8 mouse cellular contexts compared by ENCODE assay signal in the genomic region with DNA sequence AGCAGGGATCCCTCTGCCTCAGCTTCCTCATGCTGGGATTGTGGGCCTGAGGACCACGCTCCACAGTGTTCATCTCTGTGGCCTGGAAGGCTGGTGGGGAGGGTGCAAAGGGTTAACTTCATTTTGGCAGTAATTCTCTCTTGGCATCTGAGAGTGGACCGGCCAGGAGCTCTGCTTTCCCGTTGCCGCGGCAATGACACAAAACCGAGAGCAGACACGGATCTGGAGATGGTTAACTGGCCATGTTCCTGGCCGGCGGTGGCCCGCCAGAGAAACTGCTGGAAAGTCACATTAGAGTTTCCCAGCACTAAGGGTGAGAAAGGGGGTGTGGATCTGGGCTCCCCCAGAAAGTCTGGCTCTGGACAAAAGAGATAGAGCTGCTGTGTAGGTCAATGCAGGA.
DNase-seq lines count a peak whose midpoint lies in the region.

No protein-coding gene starts in this region.

- DNase-seq in frontal cortex, postnatal 14 days (ENCODE audit: low spot score in 2 of 2), result peak; percentile 37 to 55
- DNase-seq in frontal cortex, postnatal 25 days (ENCODE audit: low spot score in 2 of 2), result no peak
- peak; percentile 77 for DNase-seq in Muller cell, postnatal 12 days (ENCODE audit: inconsistent ontology term)
- DNase-seq in forelimb bud, embryonic 11.5 days (ENCODE audit: low read depth, low spot score), result peak; percentile 48
- DNase-seq in layer of hippocampus, adult 8-10 months (ENCODE audit: low spot score in 2 of 2), result peak; percentile 68 to 73
- DNase-seq in right cerebral cortex, postnatal 14 days, result peak; percentile 48
- no peak for DNase-seq in adrenal gland, postnatal 4 days (ENCODE audit: low spot score in 2 of 2)
- no peak for DNase-seq in spleen, adult 12 weeks (ENCODE audit: low spot score)

Comparison
In these comparisons a context has a peak if more than half of its experiments do, and no peak if none do; other contexts are left out.
1. DNase-seq: peak in frontal cortex, postnatal 14 days (2 of 2), Muller cell, postnatal 12 days (single experiment), forelimb bud, embryonic 11.5 days (single experiment), layer of hippocampus, adult 8-10 months (2 of 2) and right cerebral cortex, postnatal 14 days (single experiment); none in frontal cortex, postnatal 25 days (0 of 2), adrenal gland, postnatal 4 days (0 of 2) and spleen, adult 12 weeks (single experiment).